Mouse (Mus musculus) left cerebral cortex, postnatal 25 days (tissue): ENCODE data around the gene Sgip1. TPM values are rescaled to one million over a fixed set of nuclear protein-coding genes. Genes with fewer than 3 reads are reported as not detected.
A peak's percentile ranks its signal among the peaks of the same experiment; 100 is the strongest.

Experiments
- DNase-seq, 2 experiments: peaks; one replicate each; pipeline ENCODE4 v3.0.0; 2022; ENCODE audit warnings: low spot score in 2 of 2, mixed read lengths in 1 of 2
- intact Hi-C: fragments of 180-260 bp; cut with DNase I; formaldehyde crosslinking; loops from one replicate; pipeline ENCODE4 v1.15.1; 2025
- total RNA-seq, 2 experiments: library from RNA; stranded (reverse); gene quantifications; 2 replicates each; pipeline ENCODE4 v1.2.3; 2021

The Sgip1 gene
- total RNA-seq, 2 experiments from 2014 or later: 293 to 306 TPM

DNA sequence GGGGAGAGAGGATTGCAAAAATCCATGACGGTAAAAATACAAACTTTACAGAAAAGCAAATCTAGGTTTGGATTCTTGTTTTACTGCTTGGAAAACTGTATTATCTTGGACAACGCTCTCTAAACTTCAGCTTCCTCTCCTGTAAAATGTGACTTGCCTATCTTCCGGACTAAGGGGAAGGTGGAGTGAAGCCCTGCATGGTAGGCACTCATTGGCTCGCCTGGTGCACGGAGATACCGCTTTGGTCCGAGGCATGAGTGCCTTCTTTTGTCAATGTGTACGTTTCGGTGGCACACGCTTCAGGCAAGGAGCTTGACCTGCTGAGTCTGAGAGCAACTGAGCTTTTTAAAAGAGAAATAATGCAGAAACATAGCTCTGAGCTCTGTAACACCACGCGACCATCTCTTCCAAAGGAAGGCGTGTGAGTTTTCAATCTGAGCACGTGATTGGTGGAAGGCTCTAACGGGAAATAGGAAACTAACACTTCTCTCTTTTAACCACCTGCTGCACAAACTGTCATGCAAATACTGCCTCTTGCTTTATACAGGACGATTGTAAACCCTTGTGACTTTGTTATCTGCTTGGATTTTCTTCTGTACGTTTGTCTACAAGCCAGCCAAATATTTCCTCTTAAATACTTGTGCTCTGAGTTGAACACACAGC, 214.3 kb downstream of the Sgip1 start:
- no peak for DNase-seq
- intact Hi-C loops: no loop called here

DNA sequence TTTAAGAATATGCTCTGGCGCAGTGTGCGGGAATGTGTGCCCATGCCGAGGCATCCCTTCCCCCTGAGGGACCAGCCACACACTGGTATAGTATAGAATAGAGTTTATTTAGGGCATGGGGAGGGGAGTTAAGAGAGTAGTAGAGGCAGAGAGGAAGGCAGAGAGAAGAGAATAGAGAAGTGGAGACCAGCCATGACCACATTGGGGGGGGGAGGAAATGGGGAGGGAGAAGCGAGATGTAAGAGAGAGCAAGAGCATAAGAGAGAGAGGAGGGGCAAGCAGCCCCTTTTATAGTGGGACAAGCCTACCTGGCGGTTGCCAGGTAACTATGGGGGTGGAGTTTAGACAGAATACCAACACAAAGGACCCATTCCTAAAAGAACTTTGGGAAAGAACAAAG, 218.3 kb downstream of the Sgip1 start:
- intact Hi-C loops: no loop called here
- no peak for DNase-seq

DNA sequence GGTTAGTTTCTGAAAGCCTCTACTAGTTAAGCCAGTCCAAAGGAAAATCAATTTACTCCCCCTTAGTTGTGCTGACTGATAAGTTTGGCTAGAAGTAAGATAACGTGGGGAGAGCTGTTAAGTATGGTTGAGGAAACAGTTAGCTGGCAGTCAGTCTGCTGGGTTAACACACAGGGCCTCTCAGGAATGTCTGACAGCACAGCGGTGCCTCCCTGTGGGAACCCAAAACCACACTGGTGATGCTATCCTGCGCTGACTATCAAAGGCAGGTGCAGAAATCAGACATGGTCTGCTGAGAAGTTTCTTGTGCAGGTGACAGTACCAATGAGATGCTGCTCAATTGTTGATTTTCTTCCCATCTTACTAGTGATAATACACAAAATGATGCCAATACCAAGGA, 223.1 kb downstream of the Sgip1 start:
- intact Hi-C loops: no loop called here
- DNase-seq: no peak

DNA sequence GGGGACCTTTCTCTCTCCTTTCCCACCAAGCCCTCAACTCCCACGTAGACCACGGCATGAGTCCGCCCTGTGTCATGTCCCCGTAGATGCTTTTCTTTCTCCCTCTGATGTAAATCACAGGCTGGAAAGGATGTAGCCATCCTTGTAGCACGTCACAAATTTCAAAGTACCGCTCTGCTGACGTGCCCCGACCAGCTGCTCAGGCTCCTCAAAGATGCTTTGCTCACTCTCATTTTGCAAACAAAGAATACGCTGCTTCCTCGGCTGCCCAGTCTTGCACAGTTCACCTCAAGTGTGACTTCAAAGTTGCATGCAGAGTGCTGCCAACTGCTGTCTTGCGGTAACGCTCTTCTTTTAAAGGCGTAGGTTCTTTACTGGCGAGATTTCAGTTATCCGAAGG, 226.7 kb downstream of the Sgip1 start:
- no peak for DNase-seq
- intact Hi-C loops: no loop called here

DNA sequence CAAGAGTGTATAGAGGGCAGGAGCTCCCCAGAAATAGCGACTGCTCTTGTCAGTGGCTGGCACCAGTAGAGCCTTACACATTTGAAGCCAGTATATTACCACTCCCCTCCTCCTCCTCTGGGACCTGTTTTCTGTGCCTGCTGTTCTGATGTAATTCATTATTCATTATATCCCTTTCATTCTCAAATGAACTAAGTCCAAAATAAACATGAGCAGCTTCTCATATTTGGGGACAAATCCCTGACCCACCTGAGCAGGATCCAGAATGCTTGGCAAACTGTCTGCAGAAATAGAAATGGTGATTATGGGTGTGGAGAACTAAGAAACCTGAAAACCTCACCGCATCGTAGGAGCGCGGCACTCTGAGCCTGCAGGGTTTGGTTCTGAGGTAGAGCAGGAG, 228.5 kb downstream of the Sgip1 start:
- intact Hi-C loops: no loop called here
- DNase-seq: no peak

DNA sequence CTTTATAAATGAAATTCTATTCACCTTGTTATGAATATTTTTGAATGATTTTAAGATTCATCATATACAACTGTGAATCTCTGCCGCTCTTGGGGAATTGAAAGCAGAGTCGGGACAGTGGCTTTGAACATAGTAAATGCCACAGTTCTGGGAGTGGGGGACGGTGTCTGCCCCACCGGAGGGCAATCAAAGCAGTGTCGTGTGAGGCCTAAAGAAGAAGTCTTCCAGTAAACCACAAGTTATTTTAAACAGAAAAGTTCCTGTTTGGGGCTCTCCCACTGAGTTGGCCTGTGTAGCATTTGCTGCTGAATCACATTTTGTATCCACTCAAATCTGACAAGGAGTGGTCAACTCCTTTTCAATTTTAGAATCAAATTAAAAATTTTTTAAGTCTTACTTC, 230.1 kb downstream of the Sgip1 start:
- intact Hi-C loops: no loop called here
- DNase-seq: no peak

DNA sequence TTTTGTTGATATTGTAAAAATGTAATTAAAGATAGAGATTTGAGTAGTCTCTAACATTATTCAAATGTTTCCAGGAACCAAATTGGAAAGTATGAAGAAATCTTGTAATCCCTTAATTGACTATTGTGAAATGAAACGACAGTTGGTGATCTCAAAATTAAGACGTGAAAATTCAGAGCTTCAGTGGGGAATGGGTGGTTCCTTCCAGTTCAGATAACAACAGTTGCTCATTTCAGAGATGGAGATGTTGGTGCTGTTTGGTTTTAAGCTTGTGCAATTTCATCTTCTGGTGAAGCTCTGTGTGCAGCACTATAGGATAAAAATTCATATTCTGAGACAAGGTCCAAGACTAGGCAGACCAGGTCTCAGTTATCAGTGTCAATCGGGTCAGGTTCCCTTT, 231.0 kb downstream of the Sgip1 start:
- DNase-seq: no peak
- intact Hi-C loops: no loop called here

DNA sequence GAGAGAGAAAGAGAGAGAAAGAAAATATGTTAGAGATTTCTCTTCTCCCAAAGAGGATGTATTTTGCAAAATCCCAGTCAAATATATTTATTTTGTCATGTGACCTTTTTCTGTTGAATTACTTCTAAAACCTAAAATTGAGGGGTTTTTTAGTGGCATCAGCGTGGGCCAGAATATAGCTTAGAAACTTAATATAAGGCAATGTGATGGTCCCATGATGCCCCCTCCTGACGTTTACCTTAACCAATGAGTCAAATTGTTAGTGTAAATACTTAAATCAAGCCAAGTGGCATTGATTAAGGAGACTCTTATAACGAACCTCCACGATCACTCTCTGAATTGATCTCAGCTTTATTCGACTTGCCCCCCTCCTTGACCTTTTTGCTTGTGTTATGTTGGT, 233.1 kb downstream of the Sgip1 start:
- intact Hi-C loops: no loop called here
- DNase-seq: no peak

DNA sequence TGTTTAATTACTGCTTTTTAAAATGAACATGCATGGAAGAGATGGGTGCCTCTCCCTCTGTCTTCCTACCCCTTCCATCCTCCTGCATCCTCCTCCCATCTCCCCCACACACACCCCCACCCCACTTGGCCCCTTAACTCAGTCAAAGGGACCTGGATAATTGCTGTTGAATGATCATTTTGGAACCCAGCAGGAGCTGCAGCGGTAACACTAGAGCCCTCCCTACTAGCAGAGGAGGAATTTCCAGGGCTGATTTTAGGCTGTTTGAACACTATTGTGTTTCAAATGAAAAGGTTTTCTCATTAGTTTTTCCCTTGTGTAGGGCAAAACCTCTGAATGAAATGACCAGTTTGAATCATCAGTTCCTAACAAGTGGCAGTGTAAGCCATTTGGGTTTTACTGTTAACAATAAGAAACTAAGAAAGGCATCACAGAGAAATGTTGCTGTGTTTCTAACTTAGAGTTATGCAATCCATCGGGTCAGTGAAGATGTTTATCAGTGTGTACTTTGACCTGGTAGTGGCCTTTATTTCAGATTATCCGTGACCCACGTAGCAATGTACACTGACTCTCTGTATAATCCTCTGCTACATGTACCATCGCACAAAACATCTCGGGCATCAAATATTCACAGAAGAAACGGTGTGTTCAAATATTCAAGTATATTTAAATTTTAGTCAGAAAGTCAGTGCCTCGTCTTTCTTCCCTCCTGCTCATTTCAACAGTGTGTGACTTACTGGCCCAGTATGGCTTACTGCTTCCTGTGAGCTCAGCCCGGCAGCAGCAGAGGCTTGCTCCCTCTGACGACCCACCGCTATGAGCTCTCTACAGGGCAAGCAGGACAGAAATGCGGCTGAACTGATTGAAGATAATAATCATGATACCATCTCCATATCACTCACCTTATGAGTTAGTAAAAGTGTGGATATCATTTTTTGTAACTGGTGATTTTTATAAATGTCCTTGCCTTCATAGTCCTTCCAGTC, 235.5 kb downstream of the Sgip1 start:
- DNase-seq: no peak
- intact Hi-C loops: no loop called here

DNA sequence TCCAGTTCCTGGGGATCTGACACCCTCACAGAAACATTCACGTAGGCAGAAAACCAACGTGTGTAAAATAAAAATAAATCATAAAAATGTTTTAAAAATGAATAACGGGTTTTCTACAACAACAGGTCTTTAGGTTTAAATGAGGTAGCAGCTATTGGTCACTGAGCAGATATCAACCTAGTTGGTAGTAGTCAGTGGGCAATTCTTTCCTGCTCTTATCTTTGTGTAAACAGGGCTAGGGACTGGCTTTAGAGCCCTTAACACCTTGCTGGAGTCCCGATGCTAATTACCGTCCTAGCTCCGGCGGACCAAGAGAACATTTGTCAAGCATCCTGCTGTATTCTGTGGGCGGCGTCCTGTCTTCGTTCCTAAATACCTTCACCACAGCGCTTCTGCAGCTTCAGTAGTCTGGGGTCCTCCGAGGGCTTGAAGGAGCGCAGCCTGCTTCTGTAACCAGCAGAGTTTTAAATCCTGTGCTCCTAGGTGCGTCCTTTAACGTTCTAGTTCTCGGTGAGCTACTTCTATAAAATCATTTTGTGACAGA, 236.8 kb downstream of the Sgip1 start:
- DNase-seq: no peak
- intact Hi-C loops: no loop called here

DNA sequence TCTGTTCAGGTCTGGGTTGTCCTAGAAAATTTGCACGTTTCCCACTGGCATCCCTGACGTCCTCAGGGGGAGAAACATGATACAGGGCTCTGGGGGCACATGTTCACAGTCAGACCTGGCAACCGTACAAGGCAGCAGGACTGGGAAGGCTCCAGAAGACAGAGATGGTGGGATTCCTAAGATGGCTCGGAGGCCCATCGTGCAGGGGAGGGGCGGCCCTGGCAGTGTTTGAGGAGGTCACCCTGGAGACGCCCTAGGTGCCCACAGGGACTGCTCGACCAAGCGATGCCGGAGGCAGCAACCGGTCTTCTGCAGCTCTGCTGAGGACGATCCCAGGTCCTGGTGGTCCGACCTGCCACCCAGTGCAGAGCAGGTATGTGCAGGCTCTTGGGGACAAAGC, 237.3 kb downstream of the Sgip1 start, which contains the start of gene Tctex1d1:
Gene Tctex1d1, plus strand, starts transcription at position 167 of the 400 bp plus-strand sequence.
- intact Hi-C loops: no loop called here
- DNase-seq: peak in 1 of 2 experiments; percentile 19

DNA sequence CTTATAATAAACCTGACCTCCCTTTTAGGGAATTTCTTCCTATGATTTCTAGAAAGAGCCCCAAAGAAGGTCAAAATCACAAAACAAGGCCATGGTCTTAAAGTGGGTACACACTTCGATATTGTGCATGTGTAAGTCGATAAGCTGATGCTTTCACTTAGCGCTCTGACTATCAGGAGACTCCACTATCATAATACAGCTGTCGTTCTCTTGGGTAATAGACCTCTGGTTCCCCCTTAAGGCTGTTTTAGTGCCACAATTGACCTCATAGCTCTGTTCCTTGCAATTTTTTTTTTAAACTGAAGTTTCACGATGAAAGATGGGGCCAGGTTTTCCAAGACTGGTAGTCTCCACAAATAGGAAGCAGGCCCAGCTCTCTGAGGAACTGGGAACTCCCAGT, 238.3 kb downstream of the Sgip1 start:
- intact Hi-C loops: no loop called here
- no peak for DNase-seq

DNA sequence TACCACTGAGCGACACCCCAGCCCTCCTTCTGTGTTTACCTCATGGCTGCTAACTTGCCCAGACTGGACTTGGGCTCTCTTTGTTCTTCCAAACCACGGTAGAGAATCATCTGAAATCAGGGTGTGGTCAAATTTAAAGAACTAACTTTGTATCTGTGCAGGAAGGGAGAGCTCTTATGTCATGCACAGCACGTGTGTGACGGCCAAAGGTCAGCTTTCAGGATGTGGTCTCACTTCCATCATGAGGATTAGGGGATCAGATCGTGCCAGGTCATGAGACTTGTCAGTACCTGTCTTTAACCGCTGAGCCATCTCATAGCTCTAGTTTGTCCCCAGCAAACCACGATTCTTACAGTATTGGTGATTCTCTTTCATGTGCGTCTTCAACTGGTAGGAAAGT, 240.6 kb downstream of the Sgip1 start:
- no peak for DNase-seq
- intact Hi-C loops: no loop called here

DNA sequence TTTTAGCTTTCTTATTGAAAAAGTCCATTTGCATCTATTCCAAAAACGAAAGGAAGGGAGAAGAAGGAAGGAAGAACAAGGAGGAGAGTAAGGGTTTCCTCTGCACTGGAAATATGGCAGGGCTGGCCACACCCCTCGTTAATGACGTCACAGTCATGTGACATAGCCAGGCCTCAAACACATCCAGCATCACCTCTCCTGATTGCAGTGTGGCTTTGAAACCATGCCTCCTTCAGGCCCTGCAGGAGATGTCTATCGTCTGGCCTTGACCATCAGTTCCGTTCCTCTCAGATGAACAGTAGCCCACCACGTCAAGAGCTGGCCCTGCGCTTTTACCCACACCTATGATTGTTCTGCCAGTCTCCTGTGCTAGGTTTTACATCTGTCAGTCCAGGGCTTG, 245.1 kb downstream of the Sgip1 start:
- DNase-seq: no peak
- intact Hi-C loops: loop anchor here (5.0 kb wide), 1 partner anchor 361 kb away; no protein-coding TSS in a partner anchor

DNA sequence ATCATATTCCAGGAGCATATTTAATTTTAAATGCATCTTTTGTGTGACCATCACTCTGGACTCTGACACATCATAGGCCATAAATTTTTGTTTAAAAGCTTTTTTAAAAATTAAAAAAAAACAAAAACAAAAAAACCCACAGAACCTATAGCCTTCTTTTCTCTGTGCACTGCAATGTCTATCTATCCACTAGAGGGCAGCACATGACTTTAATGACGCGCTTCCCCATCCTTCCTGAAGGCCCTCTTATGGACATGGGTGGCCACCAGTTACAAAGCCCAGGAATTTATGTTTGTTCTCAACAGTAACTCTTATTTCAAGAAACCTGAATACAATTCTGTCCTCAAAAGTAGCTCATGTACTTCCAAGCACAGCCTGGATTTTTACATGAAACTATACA, 245.8 kb downstream of the Sgip1 start:
- peak; percentile 59 to 76 for DNase-seq
- intact Hi-C loops: loop anchor here (1.0 to 5.0 kb wide), 2 partner anchors 159 to 360 kb away; no protein-coding TSS in a partner anchor

DNA sequence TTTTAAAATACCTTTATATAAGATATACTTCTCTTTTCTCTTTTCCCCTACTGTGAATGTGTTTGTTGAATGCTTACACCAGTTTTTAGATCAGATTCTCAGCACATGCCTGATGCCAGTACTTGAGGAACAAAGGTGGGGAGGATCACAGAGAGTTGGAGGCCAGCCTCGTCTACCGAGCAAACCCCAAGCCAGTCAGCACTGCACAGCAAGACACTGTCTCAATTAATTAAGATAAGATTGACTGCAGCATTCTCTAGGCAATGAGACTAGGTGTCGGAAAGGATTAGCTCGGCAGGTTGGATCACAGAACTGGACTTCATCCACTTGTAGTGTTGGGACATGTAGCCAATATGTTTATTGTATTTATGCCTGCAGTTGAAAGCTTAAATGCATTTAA, 246.2 kb downstream of the Sgip1 start:
- intact Hi-C loops: loop anchor here (1.0 to 5.0 kb wide), 2 partner anchors 159 to 360 kb away; no protein-coding TSS in a partner anchor
- no peak for DNase-seq

DNA sequence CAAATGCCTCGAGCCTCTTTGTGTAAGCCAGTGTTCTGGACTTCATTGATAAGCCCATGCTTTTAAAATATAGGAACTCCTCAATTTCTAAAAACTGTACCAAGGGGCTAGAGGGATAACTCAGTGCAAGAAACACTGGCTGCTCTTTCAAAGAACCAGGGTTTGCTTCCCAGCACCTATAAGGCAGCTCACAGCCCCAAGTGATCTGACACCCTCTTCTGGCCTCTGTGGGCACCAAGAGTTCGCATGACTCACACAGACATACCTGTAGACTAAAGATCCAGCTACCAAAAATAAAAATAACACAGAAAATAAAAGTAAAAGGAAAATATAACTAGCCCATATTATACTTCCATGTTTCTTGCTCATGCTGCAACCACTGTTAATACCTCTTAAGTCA, 246.7 kb downstream of the Sgip1 start:
- DNase-seq: no peak
- intact Hi-C loops: loop anchor here (1.0 to 5.0 kb wide), 2 partner anchors 159 to 360 kb away; no protein-coding TSS in a partner anchor

DNA sequence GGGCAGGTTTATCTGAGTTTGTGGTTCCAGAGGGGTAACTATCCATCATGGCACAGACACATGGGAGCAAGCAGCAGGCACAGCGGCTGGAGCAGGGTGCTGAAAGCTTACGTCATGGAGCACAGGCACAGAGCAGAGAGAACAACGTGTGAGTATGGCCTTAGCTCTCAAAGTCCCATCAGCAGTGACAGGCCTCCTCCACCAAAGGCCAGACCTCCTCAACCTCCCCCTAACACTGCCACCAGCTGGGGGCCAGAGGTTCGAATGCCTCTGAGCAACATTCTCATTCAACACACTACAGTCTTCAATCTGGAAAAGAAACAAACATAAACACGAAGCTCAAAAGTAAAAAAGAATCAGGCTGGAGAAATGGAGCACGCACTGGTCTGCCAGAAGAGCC, 247.4 kb downstream of the Sgip1 start:
- DNase-seq: no peak
- intact Hi-C loops: loop anchor here (5.0 kb wide), 1 partner anchor 359 kb away; no protein-coding TSS in a partner anchor

DNA sequence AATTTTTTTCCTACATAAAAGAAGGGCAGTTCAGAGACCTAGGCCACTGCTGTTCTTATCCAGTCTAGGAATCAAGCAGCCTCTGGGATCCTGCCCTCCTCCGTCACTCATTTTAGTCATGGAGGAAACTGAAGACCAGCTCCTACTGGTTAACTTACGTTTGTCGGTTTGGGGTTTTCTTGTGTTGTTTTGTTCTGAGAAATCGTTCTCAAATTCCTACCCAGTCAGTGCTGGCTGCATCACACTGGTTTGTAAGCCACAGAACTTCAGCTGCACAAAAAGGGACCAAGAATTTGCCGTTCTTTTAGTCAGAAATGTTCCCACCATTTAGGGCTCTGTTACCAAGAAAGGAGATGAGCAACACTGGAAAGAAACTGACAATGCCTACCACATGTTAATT, 248.3 kb downstream of the Sgip1 start:
- DNase-seq: no peak
- intact Hi-C loops: loop anchor here (5.0 kb wide), 1 partner anchor 358 kb away; no protein-coding TSS in a partner anchor

DNA sequence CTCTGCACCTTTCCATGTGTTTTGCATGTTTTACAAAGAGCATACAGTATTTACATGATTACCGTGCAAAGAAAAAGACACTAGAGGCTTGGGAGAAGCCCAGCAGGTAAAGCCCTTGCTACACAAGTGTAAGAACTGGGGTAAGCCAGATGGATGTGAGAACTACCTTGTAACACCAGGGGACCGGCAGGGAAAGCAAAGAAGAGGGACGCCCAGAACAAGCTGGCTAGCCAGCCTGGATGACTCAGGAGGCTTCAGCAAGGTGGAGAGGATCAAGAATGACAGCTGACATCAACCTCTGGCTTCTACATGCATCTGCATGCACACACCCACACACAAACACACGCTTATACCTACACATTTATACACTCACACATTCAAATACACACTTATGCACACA, 248.9 kb downstream of the Sgip1 start:
- no peak for DNase-seq
- intact Hi-C loops: no loop called here
